Mouse (Mus musculus): ENCODE data around the gene Clybl. TPM values are rescaled to one million over a fixed set of nuclear protein-coding genes. Genes with fewer than 3 reads are reported as not detected.

Clybl gene
- polyA plus RNA-seq, 1 experiment from 2014 or later: 21.6 TPM

DNA sequence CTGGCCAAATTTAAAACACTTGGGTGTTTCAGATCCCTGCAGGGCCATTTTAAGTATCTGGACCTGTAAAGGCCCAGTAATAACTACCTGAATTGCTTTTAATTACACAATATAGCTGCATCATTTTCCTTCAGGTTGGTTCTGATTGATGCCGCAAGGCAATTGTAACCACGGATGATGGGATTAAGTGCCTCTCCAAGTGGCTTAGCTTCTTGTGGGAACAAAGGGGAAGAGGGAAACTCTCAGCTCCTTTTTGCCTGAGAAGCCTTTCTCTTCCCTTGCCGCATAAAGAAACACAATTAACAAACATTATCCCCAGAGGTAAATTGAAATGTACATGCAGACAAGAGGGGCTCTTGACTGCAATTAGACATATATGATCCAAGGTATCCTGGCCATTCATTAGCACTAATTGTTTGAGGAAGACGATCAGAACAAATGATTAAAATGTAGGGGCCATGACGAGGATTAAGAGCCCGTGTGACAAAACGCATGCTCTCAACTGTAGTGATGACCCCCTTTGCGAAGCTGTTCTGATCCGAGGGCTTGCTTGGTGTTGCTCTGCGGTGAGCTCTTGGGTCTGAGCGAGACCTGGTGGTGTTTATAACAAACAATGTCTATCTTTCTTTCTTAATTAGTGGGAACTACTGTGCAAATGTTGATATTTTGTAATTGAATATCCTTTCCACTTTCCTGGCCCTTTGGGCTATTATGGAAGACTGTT lies 116.0 kb downstream of the Clybl start:
- Histone ChIP-seq H3K4me1 (ENCODE audit: control insufficient read depth, insufficient read depth, low read depth, low read length) (no peaks in the 10 kb centered on the region), H3K36me3 (ENCODE audit: control insufficient read depth, insufficient read depth, low read length) (no peaks in the 10 kb centered on the region), H3K4me2 (ENCODE audit: low read length) (no peak overlapping the region), H3K9ac (ENCODE audit: low read depth, low read length) (no peak overlapping the region), H3K27ac (ENCODE audit: low read depth, low read length) (no peak overlapping the region), H3K9me3 (ENCODE audit: control insufficient read depth, low read length) (no peaks in the 10 kb centered on the region), H3K27me3 (replicated peaks; ENCODE audit: control insufficient read depth, insufficient read depth, low read length) (0 out of 2 replicates have a peak, but pooled peaks cover 2% of the 10 kb centered on the region), H3K4me3 (ENCODE audit: low read length) (no peak overlapping the region)
- no peak for ATAC-seq
- 49% methylated on average over 11 of the region's 11 CpGs for WGBS

- Histone ChIP-seq H3K9ac (ENCODE audit: low read depth, low read length) (no peak overlapping the region), H3K27ac (ENCODE audit: low read depth, low read length) (no peak overlapping the region), H3K27me3 (replicated peaks; ENCODE audit: control insufficient read depth, insufficient read depth, low read length) (0 out of 2 replicates have a peak, but pooled peaks cover 2% of the 10 kb centered on the region), H3K4me2 (ENCODE audit: low read length) (no peak overlapping the region), H3K9me3 (ENCODE audit: control insufficient read depth, low read length) (no peaks in the 10 kb centered on the region), H3K36me3 (ENCODE audit: control insufficient read depth, insufficient read depth, low read length) (no peaks in the 10 kb centered on the region), H3K4me1 (ENCODE audit: control insufficient read depth, insufficient read depth, low read depth, low read length) (peaks cover 2% of the 10 kb centered on the region), H3K4me3 (ENCODE audit: low read length) (no peak overlapping the region)
- WGBS: 83% methylated on average over 11 of the region's 11 CpGs
- no peak for ATAC-seq
Observed at GRCm38 (mm10) chr14:122300261-122300660, 118.8 kb downstream of the Clybl start.

- Histone ChIP-seq H3K4me1 (ENCODE audit: control insufficient read depth, insufficient read depth, low read depth, low read length) (peaks cover 5% of the 10 kb centered on the region), H3K36me3 (ENCODE audit: control insufficient read depth, insufficient read depth, low read length) (no peaks in the 10 kb centered on the region), H3K27ac (ENCODE audit: low read depth, low read length) (no peak overlapping the region), H3K9me3 (ENCODE audit: control insufficient read depth, low read length) (no peaks in the 10 kb centered on the region), H3K4me2 (ENCODE audit: low read length) (no peak overlapping the region), H3K27me3 (replicated peaks; ENCODE audit: control insufficient read depth, insufficient read depth, low read length) (0 out of 2 replicates have a peak, but pooled peaks cover 2% of the 10 kb centered on the region), H3K4me3 (ENCODE audit: low read length) (no peak overlapping the region), H3K9ac (ENCODE audit: low read depth, low read length) (no peak overlapping the region)
- WGBS: 60% methylated on average over 1 of the region's 1 CpGs
- ATAC-seq: no peak
Observed at GRCm38 (mm10) chr14:122303821-122304220, 122.3 kb downstream of the Clybl start.

DNA sequence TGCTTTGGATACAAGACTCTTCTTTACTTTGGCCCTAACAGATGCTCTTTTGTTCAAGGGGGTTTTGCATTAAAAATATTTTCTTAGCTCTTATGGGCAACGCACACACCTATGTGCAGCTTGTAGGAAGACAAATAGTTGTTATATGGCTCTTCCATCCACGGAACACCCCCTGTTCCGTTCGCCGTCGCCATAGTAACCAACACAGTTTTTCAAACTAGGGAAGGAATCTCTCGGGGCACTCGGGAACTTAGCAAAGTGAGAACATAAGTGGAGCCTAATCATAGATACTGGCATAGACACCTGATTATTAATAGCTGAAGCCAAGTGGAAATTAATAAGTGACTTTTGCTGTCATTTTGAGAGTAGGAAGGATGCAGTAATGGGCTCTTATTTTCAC lies 123.6 kb downstream of the Clybl start:
- Histone ChIP-seq H3K9me3 (ENCODE audit: control insufficient read depth, low read length) (no peaks in the 10 kb centered on the region), H3K4me2 (ENCODE audit: low read length) (no peak overlapping the region), H3K27ac (ENCODE audit: low read depth, low read length) (no peak overlapping the region), H3K4me1 (ENCODE audit: control insufficient read depth, insufficient read depth, low read depth, low read length) (peaks cover 5% of the 10 kb centered on the region), H3K36me3 (ENCODE audit: control insufficient read depth, insufficient read depth, low read length) (no peaks in the 10 kb centered on the region), H3K9ac (ENCODE audit: low read depth, low read length) (no peak overlapping the region), H3K4me3 (ENCODE audit: low read length) (no peak overlapping the region), H3K27me3 (replicated peaks; ENCODE audit: control insufficient read depth, insufficient read depth, low read length) (0 out of 2 replicates have a peak, but pooled peaks cover 2% of the 10 kb centered on the region)
- WGBS: 41% methylated on average over 8 of the region's 8 CpGs
- ATAC-seq: peak; percentile 48

DNA sequence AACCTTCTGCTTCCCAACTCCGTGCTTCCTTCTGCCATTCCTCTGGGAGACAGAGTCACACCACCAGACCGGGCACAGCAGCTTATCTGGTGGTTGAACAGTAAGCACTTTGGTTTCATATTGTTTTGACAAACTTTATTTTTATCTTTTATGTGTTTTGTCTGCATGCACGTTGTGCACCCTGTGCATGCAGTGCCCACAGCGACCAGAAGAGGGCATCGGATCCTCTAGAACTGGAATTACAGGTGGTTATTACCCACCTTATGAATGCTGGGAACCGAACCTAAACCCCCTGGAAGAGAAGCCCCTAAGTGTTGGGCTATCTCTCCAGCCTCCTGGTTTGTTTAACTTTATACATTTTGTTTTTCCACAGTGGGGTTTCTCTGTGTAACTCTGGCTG lies 130.9 kb downstream of the Clybl start:
- Histone ChIP-seq H3K27me3 (replicated peaks; ENCODE audit: control insufficient read depth, insufficient read depth, low read length) (no peaks in the 10 kb centered on the region), H3K9me3 (ENCODE audit: control insufficient read depth, low read length) (no peaks in the 10 kb centered on the region), H3K27ac (ENCODE audit: low read depth, low read length) (no peak overlapping the region), H3K4me3 (ENCODE audit: low read length) (no peak overlapping the region), H3K9ac (ENCODE audit: low read depth, low read length) (no peak overlapping the region), H3K36me3 (ENCODE audit: control insufficient read depth, insufficient read depth, low read length) (no peaks in the 10 kb centered on the region), H3K4me2 (ENCODE audit: low read length) (no peak overlapping the region), H3K4me1 (ENCODE audit: control insufficient read depth, insufficient read depth, low read depth, low read length) (no peaks in the 10 kb centered on the region)
- ATAC-seq: no peak
- WGBS: 89% methylated on average over 6 of the region's 6 CpGs

DNA sequence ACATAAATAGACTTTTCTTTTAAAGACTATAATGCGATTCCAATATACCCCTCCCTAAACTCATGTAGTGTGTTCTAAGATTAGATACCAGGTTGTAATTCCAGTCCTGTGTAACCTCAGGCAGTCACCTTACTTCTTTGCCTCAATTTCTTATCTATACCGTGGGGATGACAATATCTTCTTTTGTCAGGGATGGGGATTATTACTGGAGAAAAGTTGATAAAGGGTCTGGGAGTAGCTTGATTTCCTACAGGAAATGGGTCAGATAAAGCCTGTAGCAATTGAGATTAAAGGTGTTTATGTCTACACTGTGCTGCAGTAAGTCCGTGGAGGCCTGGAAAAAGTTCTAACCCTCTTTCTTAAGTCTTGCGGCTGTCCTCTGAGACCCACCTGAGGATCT lies 131.8 kb downstream of the Clybl start:
- Histone ChIP-seq H3K9me3 (ENCODE audit: control insufficient read depth, low read length) (no peaks in the 10 kb centered on the region), H3K4me1 (ENCODE audit: control insufficient read depth, insufficient read depth, low read depth, low read length) (no peaks in the 10 kb centered on the region), H3K27ac (ENCODE audit: low read depth, low read length) (no peak overlapping the region), H3K4me2 (ENCODE audit: low read length) (no peak overlapping the region), H3K36me3 (ENCODE audit: control insufficient read depth, insufficient read depth, low read length) (no peaks in the 10 kb centered on the region), H3K4me3 (ENCODE audit: low read length) (no peak overlapping the region), H3K9ac (ENCODE audit: low read depth, low read length) (no peak overlapping the region), H3K27me3 (replicated peaks; ENCODE audit: control insufficient read depth, insufficient read depth, low read length) (no peaks in the 10 kb centered on the region)
- ATAC-seq: no peak
- WGBS: 95% methylated on average over 4 of the region's 4 CpGs

DNA sequence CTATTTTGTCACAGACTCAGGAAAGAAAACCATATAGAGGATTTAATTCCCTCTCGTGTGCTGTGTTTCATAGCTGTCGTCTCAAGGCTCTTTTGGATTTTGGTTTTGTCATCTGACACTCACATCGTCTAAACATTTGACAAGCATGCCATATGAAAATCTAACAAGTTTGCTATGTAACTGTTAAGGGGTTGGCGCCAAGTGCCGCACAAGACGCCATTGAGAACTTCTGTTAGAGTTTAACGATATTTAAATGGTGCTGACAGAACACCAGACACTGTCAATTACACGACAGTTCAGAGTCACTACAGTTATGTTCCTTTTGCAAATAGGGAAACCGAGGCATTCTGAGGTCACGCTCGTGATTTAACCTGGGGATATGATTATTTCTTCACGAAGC lies 134.2 kb downstream of the Clybl start:
- no peaks in the 10 kb centered on the region for H3K36me3 ChIP-seq (ENCODE audit: control insufficient read depth, insufficient read depth, low read length)
- no peak overlapping the region for H3K4me2 ChIP-seq (ENCODE audit: low read length)
- ATAC-seq: no peak
- H3K4me3 ChIP-seq (ENCODE audit: low read length): no peak overlapping the region
- H3K4me1 ChIP-seq (ENCODE audit: control insufficient read depth, insufficient read depth, low read depth, low read length): no peaks in the 10 kb centered on the region
- no peaks in the 10 kb centered on the region for H3K27me3 ChIP-seq (replicated peaks; ENCODE audit: control insufficient read depth, insufficient read depth, low read length)
- no peaks in the 10 kb centered on the region for H3K9me3 ChIP-seq (ENCODE audit: control insufficient read depth, low read length)
- WGBS: 91% methylated on average over 12 of the region's 12 CpGs
- H3K9ac ChIP-seq (ENCODE audit: low read depth, low read length): no peak overlapping the region
- no peak overlapping the region for H3K27ac ChIP-seq (ENCODE audit: low read depth, low read length)

GRCm38 (mm10) chr14:122322136-122322535 lies 140.6 kb downstream of the Clybl start:
- no peak overlapping the region for H3K27ac ChIP-seq (ENCODE audit: low read depth, low read length)
- ATAC-seq: no peak
- no peaks in the 10 kb centered on the region for H3K27me3 ChIP-seq (replicated peaks; ENCODE audit: control insufficient read depth, insufficient read depth, low read length)
- no peaks in the 10 kb centered on the region for H3K9me3 ChIP-seq (ENCODE audit: control insufficient read depth, low read length)
- H3K36me3 ChIP-seq (ENCODE audit: control insufficient read depth, insufficient read depth, low read length): no peaks in the 10 kb centered on the region
- 38% methylated on average over 5 of the region's 5 CpGs for WGBS
- H3K9ac ChIP-seq (ENCODE audit: low read depth, low read length): no peak overlapping the region
- no peaks in the 10 kb centered on the region for H3K4me1 ChIP-seq (ENCODE audit: control insufficient read depth, insufficient read depth, low read depth, low read length)
- H3K4me3 ChIP-seq (ENCODE audit: low read length): no peak overlapping the region
- no peak overlapping the region for H3K4me2 ChIP-seq (ENCODE audit: low read length)

GRCm38 (mm10) chr14:122323838-122324458 lies 142.4 kb downstream of the Clybl start:
- no peak for ATAC-seq
- H3K27me3 ChIP-seq (replicated peaks; ENCODE audit: control insufficient read depth, insufficient read depth, low read length): no peaks in the 10 kb centered on the region
- no peaks in the 10 kb centered on the region for H3K9me3 ChIP-seq (ENCODE audit: control insufficient read depth, low read length)
- no peaks in the 10 kb centered on the region for H3K4me1 ChIP-seq (ENCODE audit: control insufficient read depth, insufficient read depth, low read depth, low read length)
- no peak overlapping the region for H3K4me2 ChIP-seq (ENCODE audit: low read length)
- WGBS: 51% methylated on average over 9 of the region's 9 CpGs
- H3K36me3 ChIP-seq (ENCODE audit: control insufficient read depth, insufficient read depth, low read length): no peaks in the 10 kb centered on the region
- no peak overlapping the region for H3K4me3 ChIP-seq (ENCODE audit: low read length)
- H3K27ac ChIP-seq (ENCODE audit: low read depth, low read length): no peak overlapping the region
- H3K9ac ChIP-seq (ENCODE audit: low read depth, low read length): no peak overlapping the region

Measured in hindbrain, embryonic 16.5 days (tissue).